Mouse (Mus musculus): ENCODE measurements around the gene Ankrd39.

The Ankrd39 gene

GRCm38 (mm10) chr1:36546888-36547471 is at the start of gene Ankrd39:
TSS of gene Ankrd39 (minus strand) at chr1:36547445.
- peak; percentile 98 for DNase-seq (ENCODE audit: low spot score)

- peak; percentile 45 for DNase-seq (ENCODE audit: low spot score)
Measured at GRCm38 (mm10) chr1:36596114-36596513, 48.9 kb upstream of the Ankrd39 start.

GRCm38 (mm10) chr1:36595167-36595931 is 48.1 kb upstream of the Ankrd39 start:
- no peak for DNase-seq (ENCODE audit: low spot score)

- no peak for DNase-seq (ENCODE audit: low spot score)
Measured at GRCm38 (mm10) chr1:36593099-36593498, 45.9 kb upstream of the Ankrd39 start.

GRCm38 (mm10) chr1:36591408-36591807 is 44.2 kb upstream of the Ankrd39 start:
- DNase-seq (ENCODE audit: low spot score): no peak

- DNase-seq (ENCODE audit: low spot score): no peak
Measured at GRCm38 (mm10) chr1:36590664-36591063, 43.4 kb upstream of the Ankrd39 start.

- DNase-seq (ENCODE audit: low spot score): no peak
Measured at GRCm38 (mm10) chr1:36589486-36589885, 42.2 kb upstream of the Ankrd39 start.

GRCm38 (mm10) chr1:36588476-36589450 is 41.5 kb upstream of the Ankrd39 start:
- DNase-seq (ENCODE audit: low spot score): no peak

- DNase-seq (ENCODE audit: low spot score): no peak
Measured at GRCm38 (mm10) chr1:36587860-36588259, 40.6 kb upstream of the Ankrd39 start.

- no peak for DNase-seq (ENCODE audit: low spot score)
Measured at GRCm38 (mm10) chr1:36586288-36586687, 39.0 kb upstream of the Ankrd39 start.

GRCm38 (mm10) chr1:36583408-36584116 is 36.3 kb upstream of the Ankrd39 start:
- no peak for DNase-seq (ENCODE audit: low spot score)

GRCm38 (mm10) chr1:36582211-36582610 is 35.0 kb upstream of the Ankrd39 start:
- DNase-seq (ENCODE audit: low spot score): no peak

- DNase-seq (ENCODE audit: low spot score): no peak
Measured at GRCm38 (mm10) chr1:36581260-36581659, 34.0 kb upstream of the Ankrd39 start.

- DNase-seq (ENCODE audit: low spot score): peak; percentile 48
Measured at GRCm38 (mm10) chr1:36580384-36581207, 33.4 kb upstream of the Ankrd39 start.

- DNase-seq (ENCODE audit: low spot score): no peak
Measured at GRCm38 (mm10) chr1:36579974-36580383, 32.7 kb upstream of the Ankrd39 start.

GRCm38 (mm10) chr1:36576991-36577675 is 29.9 kb upstream of the Ankrd39 start:
- DNase-seq (ENCODE audit: low spot score): no peak

GRCm38 (mm10) chr1:36575347-36575746 is 28.1 kb upstream of the Ankrd39 start:
- no peak for DNase-seq (ENCODE audit: low spot score)

- DNase-seq (ENCODE audit: low spot score): no peak
Measured at GRCm38 (mm10) chr1:36574196-36574955, 27.1 kb upstream of the Ankrd39 start.

- DNase-seq (ENCODE audit: low spot score): no peak
Measured at GRCm38 (mm10) chr1:36573524-36573923, 26.3 kb upstream of the Ankrd39 start.

- DNase-seq (ENCODE audit: low spot score): no peak
Measured at GRCm38 (mm10) chr1:36572709-36573108, 25.5 kb upstream of the Ankrd39 start.

All from layer of hippocampus, adult 11-12 months (tissue).